Mouse (Mus musculus) right cerebral cortex, postnatal 36 days (tissue): ENCODE results near the gene Cul9.
"Not testable (repeated sequence)": the region's sequence is repeated elsewhere in the genome, so short reads cannot be mapped to it uniquely, and the experiment has no call there.

Experiments used
- DNase-seq, 2 experiments: peaks; one replicate each; pipeline ENCODE4 v3.0.0; 2022; ENCODE audit warnings: low spot score in 2 of 2, mixed read lengths in 1 of 2

The Cul9 gene

DNA sequence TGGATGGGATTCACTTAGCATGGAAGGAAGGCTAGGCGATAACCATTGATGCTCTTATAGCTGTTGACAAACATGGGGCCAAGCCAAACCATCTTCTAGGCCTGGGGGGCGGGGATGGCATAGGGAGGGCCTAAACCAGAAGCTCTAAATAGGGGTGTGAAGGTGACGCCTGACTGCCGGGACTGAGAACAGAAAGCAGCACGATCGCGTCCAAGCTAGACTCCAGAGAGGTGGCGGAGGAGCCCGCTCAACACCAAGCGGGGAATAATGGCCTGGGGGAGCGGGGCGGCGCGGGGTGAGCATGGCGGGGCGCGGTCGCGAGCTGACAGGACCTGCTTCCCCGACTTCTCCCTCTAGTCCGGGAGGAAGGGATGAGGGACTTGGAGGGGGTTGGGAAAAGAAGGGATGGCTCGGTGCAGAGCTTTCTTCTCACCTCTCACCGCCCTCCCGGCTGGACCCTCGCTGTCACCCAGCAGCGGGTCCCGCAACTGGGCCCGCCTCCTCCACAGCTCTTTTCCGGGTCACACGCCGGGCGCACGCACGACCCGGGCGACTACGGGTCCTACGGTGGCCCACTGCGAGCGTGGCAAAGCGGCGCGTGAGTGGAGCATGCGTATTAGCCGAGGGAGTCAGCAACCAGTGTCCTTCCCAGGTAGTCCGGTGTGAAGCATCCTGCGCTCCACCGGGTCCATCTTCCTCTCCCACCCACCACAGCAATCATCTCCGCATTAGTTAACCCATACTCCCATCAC is at the start of gene Cul9:
Cul9 (minus strand) TSS at position 576 of the 752 bp plus-strand sequence.
- DNase-seq, result peak; percentile 88 to 89

DNA sequence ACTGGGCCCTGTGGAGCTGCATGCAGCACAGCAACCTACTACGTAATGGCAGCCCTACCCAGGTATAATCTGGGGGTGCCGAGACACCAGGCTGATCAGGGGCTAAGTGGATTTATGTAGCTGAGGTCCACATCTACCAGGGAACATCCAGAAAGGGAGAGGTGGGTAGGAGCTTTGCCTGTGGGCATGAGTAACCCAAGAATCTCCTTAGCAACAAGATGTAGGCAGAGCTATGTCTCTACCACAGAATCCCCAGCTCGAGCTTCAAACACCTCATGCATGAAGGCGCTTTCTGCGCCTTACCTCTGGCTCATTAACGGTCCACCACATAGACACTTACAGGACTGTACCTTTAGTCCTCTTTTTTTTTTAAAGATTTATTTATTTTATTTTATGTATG is 49.1 kb upstream of the Cul9 start:
- DNase-seq, result no peak

DNA sequence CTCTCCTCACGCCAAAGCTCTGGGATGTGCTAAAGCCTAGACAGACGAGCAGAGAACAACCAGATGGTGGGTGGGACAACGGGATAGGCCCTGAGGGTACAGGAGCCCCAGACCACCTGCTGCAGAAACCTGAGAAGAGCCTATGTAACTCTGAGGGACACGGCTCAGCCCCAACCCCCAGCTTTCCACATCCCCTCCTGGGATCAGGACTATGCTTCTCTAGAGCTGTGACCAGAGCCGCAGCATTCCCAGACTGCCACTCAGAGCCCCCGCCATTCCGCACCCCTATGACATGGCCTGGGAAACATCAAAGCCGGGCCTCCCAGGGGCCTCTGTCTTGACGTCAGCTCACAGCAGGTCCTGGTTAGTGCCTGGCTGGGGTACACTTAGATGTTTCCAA is 48.4 kb upstream of the Cul9 start:
- no peak for DNase-seq

DNA sequence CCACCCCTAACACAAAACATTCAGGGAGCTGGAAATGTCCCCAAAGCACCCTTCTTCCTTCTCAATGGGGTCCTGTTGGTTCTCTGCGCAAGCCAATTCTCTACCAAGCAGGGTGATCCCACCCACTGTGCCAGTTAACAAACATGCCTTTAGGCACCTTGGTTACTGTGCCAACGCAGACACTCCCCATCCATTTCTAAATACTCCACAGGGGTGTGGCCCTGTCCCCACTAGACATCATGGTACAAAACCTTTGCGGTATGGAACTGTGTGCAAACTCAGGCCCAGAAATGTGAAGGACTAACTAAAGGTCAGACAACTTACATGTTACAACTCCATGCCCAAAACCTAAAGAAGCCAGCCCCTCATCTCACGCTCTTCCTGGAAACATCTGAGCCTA is 46.9 kb upstream of the Cul9 start:
- no peak for DNase-seq

DNA sequence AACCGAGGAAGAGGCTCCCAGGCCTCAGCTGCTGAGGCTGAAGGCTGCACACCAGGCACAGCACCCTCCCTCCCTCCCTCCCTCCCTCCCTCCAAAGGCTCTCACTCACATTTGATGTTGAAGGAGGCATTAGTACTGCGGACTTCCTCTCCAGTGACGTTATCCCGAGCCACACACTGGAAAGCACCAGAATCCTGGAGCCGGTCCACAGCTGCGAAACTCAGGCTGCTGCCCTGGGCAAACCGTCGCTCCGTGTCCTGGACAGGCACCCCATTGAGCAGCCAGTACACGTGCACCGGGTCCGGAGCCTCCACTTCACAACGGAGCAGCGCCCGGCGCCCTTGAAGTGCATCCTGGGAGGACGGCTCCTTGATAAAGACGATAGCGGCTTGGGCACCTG is 45.2 kb upstream of the Cul9 start:
- no peak for DNase-seq

DNA sequence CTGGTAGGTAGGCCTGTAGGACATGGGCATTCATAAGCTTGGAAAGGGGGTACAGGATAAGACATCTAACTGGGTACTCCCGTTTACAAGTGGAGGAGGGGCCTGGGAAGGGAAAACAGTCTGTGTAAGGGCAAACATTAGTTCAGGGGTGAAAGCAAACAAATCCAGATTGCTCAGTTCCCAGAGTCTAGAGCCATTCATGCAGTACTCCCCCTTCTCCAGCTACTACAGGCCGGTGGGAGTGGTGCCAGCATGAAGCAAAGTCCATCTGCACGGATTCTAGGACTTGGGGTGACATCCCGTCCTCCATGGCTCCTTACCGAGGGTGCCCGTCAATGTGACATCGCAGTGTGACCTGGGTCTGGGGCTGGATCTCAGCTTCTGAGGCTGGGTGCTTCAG is 44.3 kb upstream of the Cul9 start:
- no peak for DNase-seq

DNA sequence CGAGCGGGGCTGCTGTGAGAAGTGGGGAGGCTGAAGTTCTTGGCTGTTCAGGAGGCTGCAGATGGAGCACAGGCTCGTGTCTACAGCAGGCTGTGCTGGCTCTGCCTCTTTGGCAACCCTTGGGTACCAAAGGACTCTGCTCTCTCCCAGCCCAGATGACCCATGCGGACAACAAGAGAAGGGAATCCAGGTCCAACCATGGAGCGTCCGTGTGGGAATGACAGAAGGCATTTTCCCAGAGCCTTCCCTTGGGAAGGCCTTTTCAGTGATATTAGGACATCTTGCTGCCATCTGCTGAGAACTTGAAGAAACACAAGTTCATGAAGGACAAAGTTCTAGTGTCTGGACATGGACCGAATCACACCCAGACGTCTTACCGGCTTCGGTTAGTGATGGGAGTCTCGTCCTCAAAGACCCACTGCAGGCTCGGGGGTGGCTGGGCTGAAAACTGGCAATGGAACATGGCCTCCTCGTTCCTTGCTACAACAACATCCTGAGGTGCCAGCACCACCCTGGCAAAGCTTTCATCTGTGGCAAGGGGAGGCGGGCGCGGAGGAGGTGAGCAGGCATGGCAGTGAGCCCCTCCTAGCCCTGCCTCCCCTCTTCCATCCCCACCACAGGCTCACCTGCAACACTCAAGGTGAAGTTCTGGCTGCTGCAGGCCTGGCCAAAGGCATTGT is 43.6 kb upstream of the Cul9 start:
- no peak for DNase-seq

DNA sequence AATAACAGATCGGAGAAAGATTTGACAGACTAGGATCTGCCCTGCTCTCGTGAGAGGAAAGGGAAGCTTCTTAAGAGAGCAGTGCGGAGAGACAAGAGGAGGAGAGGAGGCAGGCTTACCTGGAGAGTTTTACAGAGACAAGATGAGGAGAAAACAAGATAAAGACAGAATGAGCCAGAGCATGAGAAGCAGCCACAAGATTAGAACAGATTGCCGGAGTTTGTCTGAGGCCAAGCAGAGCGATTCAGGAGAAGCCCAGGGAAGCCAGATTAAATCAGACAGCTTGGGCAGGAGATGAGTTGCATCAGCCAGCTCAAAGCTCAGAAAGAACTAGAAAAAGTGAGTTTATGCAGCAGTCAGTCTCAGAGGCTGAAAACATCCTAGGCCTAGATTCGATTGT is 42.7 kb upstream of the Cul9 start:
- no peak for DNase-seq

DNA sequence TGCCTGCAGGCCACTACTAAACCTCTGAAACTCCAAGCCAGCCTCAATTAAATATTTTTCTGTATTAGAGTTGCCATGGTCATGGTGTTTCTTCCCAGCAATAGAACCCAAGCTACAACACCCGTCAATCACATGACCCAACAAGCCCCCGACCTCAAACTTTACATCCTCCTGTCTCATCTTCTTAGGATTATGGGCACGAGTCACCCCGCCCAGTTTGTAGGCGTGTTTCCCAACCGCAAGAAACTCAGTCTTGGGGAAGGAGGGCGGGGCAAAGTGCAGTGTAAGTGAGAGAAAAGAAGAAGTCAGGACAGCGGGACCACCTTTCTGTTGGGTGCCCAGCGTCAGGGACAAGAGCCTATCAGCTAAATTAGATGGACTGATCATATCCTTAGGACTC is 42.0 kb upstream of the Cul9 start:
- DNase-seq, result no peak

DNA sequence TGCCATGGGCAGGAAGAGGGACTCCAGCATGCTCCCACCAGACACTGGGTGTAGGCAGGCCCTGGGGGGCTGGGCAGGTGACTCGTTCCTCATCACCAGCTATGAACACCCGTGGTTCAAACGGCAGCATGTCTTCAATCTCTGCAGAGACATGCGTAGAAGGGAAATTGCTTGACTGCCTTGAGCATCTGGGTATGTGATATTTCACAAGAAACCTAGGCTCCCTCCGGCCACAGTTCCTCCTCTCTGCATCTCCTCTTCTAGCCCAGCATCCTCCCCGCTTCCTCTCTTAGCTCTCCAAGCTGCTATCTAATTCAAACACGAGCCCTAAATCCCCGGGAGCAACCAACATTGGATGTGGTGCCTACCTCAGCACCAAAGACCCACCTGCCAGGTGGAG is 40.1 kb upstream of the Cul9 start:
- no peak for DNase-seq

DNA sequence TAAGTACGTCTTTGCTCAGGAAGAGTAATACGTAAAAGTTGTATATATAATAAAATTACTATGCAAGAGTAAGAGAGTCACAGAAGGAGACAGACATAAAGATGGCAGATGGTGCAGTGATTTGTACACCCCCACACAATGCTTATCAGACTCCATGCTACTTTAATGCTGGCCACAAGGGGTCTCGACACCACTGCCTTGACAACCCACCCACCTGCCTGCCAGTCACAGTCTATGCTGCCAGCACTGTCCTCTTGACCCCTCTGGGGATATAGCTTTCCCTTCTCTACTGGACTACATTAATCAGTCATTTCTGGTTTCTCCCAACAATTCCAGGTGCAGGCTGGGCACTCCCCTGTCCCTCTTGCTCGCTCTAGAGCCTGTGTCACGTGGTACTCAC is 32.5 kb upstream of the Cul9 start:
- no peak for DNase-seq

DNA sequence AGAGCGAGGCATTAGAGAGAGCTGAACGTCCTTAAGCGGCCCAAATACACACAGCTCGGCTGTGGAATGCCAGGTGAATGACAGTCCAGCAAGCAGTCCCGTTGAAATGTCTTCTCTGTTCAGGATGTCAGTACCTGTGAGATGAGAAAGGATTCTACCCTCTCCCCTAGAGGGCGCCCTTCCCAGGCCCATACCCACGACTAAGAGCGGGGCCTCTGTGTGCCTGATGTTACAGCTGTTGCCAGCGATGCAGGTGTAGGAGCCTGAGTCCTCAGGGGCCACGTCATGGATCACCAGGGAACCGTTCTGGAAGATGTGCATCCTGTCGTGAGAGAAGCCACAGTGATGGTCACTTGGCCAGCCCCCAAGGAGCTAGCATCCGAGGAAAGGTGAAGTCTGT is 29.9 kb upstream of the Cul9 start:
- no peak for DNase-seq

DNA sequence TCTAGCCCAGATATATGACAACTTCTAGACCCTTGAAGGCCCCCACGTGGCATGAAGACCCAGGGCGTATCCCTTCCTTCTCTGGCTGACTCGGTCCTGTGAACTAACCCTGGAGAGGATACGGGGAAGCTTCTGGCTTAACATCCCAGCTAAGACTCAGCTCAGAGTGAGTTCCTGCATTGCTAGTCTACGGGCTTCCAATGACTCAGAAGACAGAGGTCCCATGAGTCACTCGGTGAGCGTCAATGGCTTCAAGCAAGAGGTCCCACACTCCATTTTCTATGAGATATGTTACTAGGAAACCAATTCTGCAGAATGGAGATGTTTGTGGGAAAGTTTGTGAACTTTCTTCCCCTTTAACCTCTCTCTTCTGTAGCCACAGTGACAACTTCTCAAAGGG is 28.3 kb upstream of the Cul9 start:
- no peak for DNase-seq

DNA sequence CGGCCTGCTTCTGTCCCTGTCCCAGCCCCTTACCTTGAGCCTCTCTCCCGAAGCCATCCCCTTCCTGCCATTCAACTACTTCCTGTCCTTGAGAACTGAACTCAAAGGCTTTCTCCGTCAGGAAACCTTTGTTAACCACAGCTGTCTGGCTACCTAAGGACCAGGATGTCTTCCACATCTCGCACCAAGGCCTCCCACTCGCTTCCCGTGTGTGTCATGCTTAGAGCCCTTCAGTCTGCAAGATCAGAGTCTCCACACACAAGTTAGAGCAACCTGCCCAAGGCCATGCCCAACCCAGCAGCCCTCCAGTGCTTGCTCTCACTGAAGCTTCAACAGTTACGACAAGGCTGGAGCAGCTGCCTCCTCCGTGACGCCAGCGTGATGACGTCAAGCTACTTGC is 24.8 kb upstream of the Cul9 start:
- DNase-seq, result no peak

DNA sequence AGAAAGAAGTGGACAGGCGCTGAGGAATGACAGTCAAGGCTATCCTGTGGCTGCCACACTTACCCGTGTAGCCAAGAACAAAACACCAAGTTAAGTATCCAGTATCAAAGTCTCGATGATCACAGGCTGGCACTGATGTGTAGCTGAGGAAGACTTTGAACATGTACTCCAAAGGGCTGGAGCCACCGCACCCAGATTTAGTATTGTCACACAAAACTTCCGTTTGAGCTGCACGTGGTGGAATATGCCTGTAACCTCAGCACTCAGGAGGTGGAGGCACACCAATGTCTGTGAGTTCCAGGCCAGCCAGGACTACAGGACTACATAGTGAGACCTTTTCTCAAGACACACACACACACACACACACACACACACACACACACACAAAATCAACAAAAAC is 13.0 kb upstream of the Cul9 start:
- no peak for DNase-seq

DNA sequence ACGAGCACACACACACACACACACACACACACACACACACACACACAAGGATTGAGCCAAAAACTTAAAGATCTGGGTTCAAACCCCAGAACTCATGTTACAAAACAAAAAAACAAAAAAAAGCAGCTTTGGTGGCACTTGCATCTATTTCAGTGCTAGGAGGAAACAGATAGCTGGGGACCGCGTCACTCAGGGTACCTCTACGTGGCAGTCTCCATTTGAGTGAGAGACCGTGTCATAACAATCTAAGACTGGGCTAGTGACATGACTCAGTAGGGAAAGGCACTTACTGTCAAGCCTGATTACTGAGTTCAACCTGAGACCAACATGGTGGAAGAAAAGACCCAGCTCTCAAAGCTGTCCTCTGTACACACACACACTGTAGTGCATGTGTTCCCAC is 12.0 kb upstream of the Cul9 start:
- DNase-seq, result no peak

DNA sequence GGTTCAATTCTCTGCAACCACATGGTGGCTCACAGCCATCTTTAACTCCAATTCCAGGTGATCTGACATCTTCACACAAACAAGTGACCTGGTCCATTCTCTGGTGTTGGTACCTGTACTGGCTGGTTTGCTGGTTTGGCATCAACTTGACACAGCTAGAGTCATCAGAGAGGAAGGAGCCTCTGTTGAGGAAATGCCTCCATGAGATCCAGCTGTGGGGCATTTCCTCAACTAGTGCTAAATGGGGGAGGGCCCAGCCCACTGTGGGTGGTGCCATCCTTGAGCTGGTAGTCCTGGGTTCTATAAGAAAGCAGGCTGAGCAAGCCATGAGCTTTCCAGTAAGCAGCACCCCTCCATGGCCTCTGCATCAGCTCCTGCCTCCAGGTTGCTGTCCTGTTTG is 11.1 kb upstream of the Cul9 start:
- not testable (repeated sequence) for DNase-seq

DNA sequence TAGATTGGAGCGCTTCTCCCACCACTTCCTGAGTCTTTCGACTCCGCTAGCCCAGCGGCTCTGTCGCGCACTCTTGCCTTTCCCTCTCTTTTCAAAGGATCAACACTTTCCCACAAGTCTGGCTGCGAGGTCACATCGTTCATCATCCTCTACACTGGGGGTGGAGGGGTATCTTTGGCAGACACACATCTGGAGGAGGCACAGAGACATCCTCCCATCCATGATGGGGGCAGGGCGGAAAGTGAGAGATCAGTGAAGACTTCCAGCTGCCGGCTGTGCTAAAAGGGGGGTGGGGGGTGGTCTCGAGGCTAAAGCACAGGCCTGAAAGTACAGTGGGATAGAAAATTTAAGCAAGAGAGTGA is 10.4 kb upstream of the Cul9 start:
- no peak for DNase-seq

DNA sequence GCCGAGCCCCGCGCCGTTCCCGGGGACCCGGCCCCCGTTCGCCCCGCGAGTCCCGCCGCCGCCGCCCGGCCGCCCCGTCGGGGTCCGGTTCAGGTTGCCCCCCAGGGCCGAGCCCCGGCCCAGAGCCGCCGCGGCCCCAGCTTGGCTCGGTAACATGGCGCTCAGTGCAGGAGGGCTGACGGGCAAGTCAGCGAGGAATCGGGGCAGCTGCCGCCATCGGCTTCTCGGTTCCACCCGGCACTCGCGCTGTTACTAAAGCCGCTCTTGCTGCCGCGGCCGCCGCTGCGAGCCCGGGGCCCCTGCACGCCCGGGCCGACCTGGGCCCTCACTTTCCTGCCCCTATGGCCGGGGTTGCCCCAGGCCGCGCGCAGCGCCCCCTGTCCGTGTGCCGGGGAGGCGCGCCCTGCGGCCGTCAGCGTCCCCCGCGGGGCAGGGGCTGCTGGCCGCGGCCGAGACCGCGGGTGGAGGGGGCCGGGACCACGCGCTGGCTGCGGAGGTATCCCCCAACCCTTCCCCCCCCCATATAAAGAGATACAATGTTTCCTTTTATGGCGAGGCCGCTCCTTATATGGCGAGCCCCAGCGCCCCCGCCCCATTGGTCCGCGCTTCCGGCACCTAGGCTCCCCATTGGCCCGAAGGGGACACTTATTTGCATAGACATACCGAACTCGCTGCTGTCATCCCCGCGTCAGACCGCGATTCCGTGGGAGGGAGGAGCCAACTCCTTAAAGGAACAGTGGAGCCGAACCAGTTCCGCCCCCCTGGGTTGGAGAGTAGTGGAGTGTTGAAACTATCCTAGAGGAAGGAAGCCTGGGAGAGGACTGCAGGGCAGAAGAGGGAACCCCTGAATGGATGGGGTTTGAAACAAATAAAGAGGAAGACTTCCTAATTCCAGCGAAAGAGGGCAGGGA is 9.7 kb upstream of the Cul9 start, which contains the start of gene Srf:
Srf (minus strand) TSS at position 503 of the 911 bp plus-strand sequence.
- DNase-seq, result peak; percentile 98 to 99

DNA sequence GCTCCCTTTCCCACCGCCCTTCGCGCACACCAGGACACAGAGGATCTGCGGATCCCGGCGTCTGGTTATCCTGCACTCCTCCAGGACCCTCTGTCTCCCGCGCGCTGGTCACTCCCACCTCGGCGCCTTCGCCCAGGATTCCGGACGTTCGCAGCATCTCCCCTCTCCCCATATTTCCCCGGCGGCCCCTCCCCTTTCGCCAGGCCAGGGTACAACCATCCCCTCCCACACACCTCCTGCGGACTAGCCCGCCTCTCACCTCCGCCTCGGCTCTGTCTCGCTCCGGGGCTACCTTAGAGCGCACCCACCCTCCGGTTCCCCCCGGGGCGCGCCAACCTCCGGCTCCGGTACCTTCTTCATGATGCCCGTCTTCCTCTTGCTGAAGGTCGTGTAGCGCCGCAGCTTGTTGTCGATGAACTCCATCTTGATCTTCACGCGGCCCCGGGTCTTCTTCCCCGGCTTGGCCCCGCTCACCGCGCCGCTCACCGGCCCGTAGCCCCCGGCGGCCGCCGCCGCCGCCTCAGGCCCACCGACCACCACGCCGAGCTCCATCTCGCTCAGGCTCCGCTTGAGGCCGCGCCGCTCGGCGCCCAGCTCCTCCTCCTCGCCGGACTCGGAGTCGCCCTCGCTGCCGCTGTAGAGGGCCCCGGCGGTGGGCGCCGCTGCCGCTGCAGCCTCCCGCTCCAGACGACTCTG is 8.9 kb upstream of the Cul9 start:
- DNase-seq, result no peak

DNA sequence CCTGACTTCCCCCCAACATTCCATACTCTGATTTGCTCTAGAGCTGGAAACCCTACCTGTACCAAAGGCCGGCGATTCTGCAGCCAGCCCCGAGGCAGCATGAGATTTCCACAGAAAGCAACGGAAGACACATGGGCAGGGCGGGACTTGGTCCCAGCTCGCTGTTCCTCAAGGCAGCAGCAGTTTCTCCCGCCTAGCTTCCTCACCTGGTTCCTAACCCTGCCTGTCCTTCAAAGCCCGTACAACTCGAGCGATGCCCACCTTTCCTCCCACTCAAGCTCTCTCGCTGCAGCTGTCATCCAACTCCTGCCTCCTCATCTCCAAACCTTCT is 8.4 kb upstream of the Cul9 start:
- DNase-seq, result peak in 1 of 2 experiments; percentile 43

DNA sequence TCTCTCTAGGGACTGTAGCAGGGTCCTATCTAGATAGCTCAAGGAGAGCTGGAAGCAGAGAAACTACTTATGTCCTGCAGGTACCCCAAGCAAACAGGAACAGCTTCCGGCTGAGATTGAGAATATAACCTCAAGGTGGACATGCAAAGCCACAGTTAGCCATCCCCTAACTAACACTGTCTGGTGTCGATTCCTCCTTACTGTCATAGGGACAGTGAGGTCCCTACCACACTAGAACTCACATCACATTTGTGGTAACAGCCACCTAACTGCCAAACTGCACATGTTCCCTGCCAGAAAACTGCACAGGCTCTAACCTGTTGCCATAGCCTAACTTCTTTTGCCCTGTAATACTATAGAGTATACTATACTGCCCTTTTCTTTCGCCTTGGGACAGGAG is 7.7 kb upstream of the Cul9 start:
- no peak for DNase-seq
